Comparison of ENCODE assay signal across 9 mouse cellular contexts in genomic region chr7:97018005-97018404, GRCm38 (mm10).
DNase-seq lines count a peak whose midpoint lies in the region; ATAC-seq and TF ChIP-seq lines count a peak whose summit lies in the region.
"Had no signal": no experiment of that assay in that cellular context is flagged by ENCODE, and none has a peak within 500 bp of the region (broad histone marks: within the 10 kb centered on the region; RNA-seq: fewer than 3 reads in every experiment).

No protein-coding gene starts in this region.

- no peaks in the 10 kb centered on the region for H3K4me1 ChIP-seq in thymus, adult 2 months (replicated peaks; ENCODE audit: control insufficient read depth, insufficient read depth, low read length)
- no peaks in the 10 kb centered on the region for H3K4me1 ChIP-seq in lung, postnatal 0 days (ENCODE audit: insufficient read depth, low read depth, low read length)
- no peaks in the 10 kb centered on the region for H3K4me1 ChIP-seq in stomach, postnatal 0 days (replicated peaks; ENCODE audit: control insufficient read depth, insufficient read depth)
- H3K4me1 ChIP-seq: midbrain, embryonic 13.5 days had no signal

- no peak overlapping the region for H3K27ac ChIP-seq in thymus, adult 2 months (ENCODE audit: control insufficient read depth, insufficient read depth, low read length)
- no peak overlapping the region for H3K27ac ChIP-seq in lung, postnatal 0 days (ENCODE audit: low read length)
- H3K27ac ChIP-seq in stomach, postnatal 0 days (replicated peaks): peak overlapping the region; percentile 56; the same call in 1 of the 2 replicates
- H3K27ac ChIP-seq: midbrain, embryonic 13.5 days had no signal

- no peak for TF ChIP-seq POLR2A in thymus, adult 2 months (IDR thresholded peaks at IDR 0.05; ENCODE audit: control insufficient read depth, extremely low read depth, insufficient read depth, low read length, poor library complexity)

- no peak overlapping the region for H3K4me3 ChIP-seq in thymus, adult 2 months (ENCODE audit: control insufficient read depth, insufficient read depth, low read length)
- no peak overlapping the region for H3K4me3 ChIP-seq in lung, postnatal 0 days (ENCODE audit: low read depth, low read length)
- H3K4me3 ChIP-seq in stomach, postnatal 0 days (ENCODE audit: low read depth, low read length): no peak overlapping the region
- H3K4me3 ChIP-seq: midbrain, embryonic 13.5 days had no signal

- no peak for TF ChIP-seq EP300 in lung, postnatal 0 days (IDR thresholded peaks at IDR 0.05)
- no peak for TF ChIP-seq EP300 in stomach, postnatal 0 days (optimal IDR thresholded peaks at IDR 0.05)

- no peak overlapping the region for H3K9ac ChIP-seq in lung, postnatal 0 days (replicated peaks; ENCODE audit: low read depth)
- H3K9ac ChIP-seq in stomach, postnatal 0 days (ENCODE audit: low read length): no peak overlapping the region
- H3K9ac ChIP-seq: midbrain, embryonic 13.5 days had no signal

- peak; percentile 39 to 44 for DNase-seq in heart, adult 18-20 months
- no peak for DNase-seq in heart, postnatal 36 days
- peak; percentile 10 for DNase-seq in thymus, postnatal 0 days (ENCODE audit: low spot score)
- DNase-seq in thymus, adult 2 months: no peak
- peak; percentile 55 for DNase-seq in lung, postnatal 0 days (ENCODE audit: low spot score)
- DNase-seq in stomach, postnatal 0 days (ENCODE audit: low spot score): no peak
- no peak for DNase-seq in left cerebral cortex, adult 11 months (ENCODE audit: low spot score)
- no peak for DNase-seq in left cerebral cortex, postnatal 36 days (ENCODE audit: low spot score in 2 of 2)

- no peak for TF ChIP-seq CTCF in thymus, adult 2 months (IDR thresholded peaks at IDR 0.05; ENCODE audit: borderline replicate concordance, control insufficient read depth, extremely low read depth, insufficient read depth, low read length, poor library complexity)
- peak; percentile 40 for TF ChIP-seq CTCF in lung, postnatal 0 days (IDR thresholded peaks at IDR 0.05)
- TF ChIP-seq CTCF in stomach, postnatal 0 days (IDR thresholded peaks at IDR 0.05; ENCODE audit: low read depth): no peak; the same call in 1 of the 2 replicates

- no peaks in the 10 kb centered on the region for H3K27me3 ChIP-seq in thymus, adult 2 months (ENCODE audit: control insufficient read depth, insufficient read depth, low read length)
- H3K27me3 ChIP-seq in lung, postnatal 0 days (replicated peaks; ENCODE audit: insufficient read depth, low read length): no peaks in the 10 kb centered on the region
- no peaks in the 10 kb centered on the region for H3K27me3 ChIP-seq in stomach, postnatal 0 days (ENCODE audit: control insufficient read depth, insufficient read depth, low read length)
- H3K27me3 ChIP-seq: midbrain, embryonic 13.5 days had no signal

- WGBS in thymus, adult 2 months: 61% methylated on average over 4 of the region's 4 CpGs
- 43% methylated on average over 4 of the region's 4 CpGs for WGBS in lung, postnatal 0 days
- 52% methylated on average over 4 of the region's 4 CpGs for WGBS in stomach, postnatal 0 days

- ATAC-seq in lung, postnatal 0 days: peak; percentile 70
- ATAC-seq in stomach, postnatal 0 days (ENCODE audit: low FRiP score, low TSS enrichment): no peak; the same call in 1 of the 2 replicates
- ATAC-seq: midbrain, embryonic 13.5 days had no signal

- no peaks in the 10 kb centered on the region for H3K9me3 ChIP-seq in lung, postnatal 0 days (ENCODE audit: low read length)
- no peaks in the 10 kb centered on the region for H3K9me3 ChIP-seq in stomach, postnatal 0 days (ENCODE audit: control insufficient read depth, low read length)
- H3K9me3 ChIP-seq: midbrain, embryonic 13.5 days had no signal

- no peaks in the 10 kb centered on the region for H3K36me3 ChIP-seq in thymus, adult 2 months (ENCODE audit: control insufficient read depth, insufficient read depth, low read length)
- H3K36me3 ChIP-seq in lung, postnatal 0 days (ENCODE audit: insufficient read depth, low read length): no peaks in the 10 kb centered on the region
- no peaks in the 10 kb centered on the region for H3K36me3 ChIP-seq in stomach, postnatal 0 days (ENCODE audit: control insufficient read depth, insufficient read depth, low read length)
- H3K36me3 ChIP-seq: midbrain, embryonic 13.5 days had no signal

- no peak overlapping the region; the same call in 1 of the 2 replicates for H3K4me2 ChIP-seq in lung, postnatal 0 days (replicated peaks; ENCODE audit: low read depth, low read length)
- H3K4me2 ChIP-seq in stomach, postnatal 0 days (replicated peaks; ENCODE audit: low read depth): no peak overlapping the region
- H3K4me2 ChIP-seq: midbrain, embryonic 13.5 days had no signal

- intact Hi-C loops in heart, postnatal 36 days (cut with DNase I): no loop called here
- intact Hi-C loops in left cerebral cortex, postnatal 36 days (cut with DNase I): no loop called here

Comparison
In these comparisons a context has a peak if more than half of its experiments do, and no peak if none do; other contexts are left out.
1. DNase-seq: peak in heart, adult 18-20 months (2 of 2), thymus, postnatal 0 days (single experiment) and lung, postnatal 0 days (single experiment); none in heart, postnatal 36 days (0 of 2), thymus, adult 2 months (single experiment), stomach, postnatal 0 days (single experiment), left cerebral cortex, adult 11 months (single experiment) and left cerebral cortex, postnatal 36 days (0 of 2).